Mouse (Mus musculus) embryo, embryonic 10 days (tissue): ENCODE results near the gene Cryba2.

Source experiments
- DNase-seq: peaks from one replicate; pipeline ENCODE4 v3.0.0-alpha.2; 2015; ENCODE audit warnings: low spot score

The Cryba2 gene

GRCm38 (mm10) chr1:74893134-74893855 lies at the start of gene Cryba2:
Cryba2 (minus strand) TSS chr1:74893143.
- DNase-seq: peak; percentile 80

DNA sequence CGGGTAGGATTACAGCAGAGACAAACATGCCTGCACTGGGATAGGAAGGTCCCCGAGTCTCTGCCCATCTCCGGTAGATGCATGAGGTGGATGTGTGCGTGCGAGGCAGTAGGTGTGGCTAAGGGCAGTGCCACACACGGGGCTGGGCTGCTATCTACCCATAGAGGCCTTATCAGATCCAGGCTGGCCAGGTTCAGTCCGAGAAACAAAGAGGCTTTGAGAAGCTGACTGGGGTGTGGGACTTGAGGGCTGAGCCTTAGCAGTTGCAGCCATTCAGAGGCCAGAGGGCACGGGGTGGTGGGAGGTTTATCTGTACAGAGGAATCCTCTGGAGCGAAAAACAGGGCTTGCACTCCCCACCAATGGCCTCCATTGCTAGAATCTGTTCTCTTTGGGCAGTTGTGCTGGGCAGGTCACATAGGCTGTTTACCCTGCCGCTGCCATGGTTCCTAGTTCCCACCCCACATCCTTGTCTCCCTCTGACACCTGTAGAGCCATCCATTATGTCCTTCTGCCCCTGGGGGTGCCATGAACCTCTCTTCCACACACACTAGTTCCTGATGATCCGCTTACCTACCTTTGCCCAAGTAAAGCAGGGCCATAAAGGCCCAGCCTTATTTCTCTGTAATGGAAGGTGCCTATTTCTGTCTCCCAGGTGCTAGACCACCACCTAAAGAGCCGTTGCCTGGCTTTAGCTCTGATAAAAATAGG lies 48.9 kb upstream of the Cryba2 start:
- no peak for DNase-seq

GRCm38 (mm10) chr1:74939762-74940161 lies 46.8 kb upstream of the Cryba2 start:
- DNase-seq: peak; percentile 55

GRCm38 (mm10) chr1:74936221-74936830 lies 43.4 kb upstream of the Cryba2 start:
- no peak for DNase-seq

DNA sequence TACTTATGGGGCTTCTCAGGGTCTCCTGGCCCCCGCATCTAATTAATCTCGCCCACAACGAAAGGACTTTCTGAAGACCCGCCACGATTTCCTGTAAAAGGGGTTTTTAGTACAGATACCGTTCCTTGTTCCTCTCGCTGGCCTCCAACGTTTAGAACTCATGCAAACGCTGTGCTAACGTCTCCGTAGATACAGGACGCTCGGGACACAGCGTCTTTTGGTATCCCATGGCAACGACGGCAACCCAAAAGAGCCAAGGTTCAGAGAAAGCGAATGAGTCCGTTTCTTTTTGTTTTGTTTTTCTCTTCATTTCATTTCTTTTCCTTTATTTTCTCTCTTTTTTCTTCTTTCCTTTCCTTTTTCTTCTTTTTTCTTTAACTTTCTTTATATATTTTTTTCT lies 42.5 kb upstream of the Cryba2 start, which contains the start of gene Cfap65:
Gene Cfap65 (minus strand): TSS at position 198 of the 400 bp plus-strand sequence.
- peak; percentile 83 for DNase-seq

- no peak for DNase-seq
Measured at GRCm38 (mm10) chr1:74927621-74928296, 34.8 kb upstream of the Cryba2 start.

- DNase-seq: peak; percentile 63
Measured at GRCm38 (mm10) chr1:74926721-74927120, 33.8 kb upstream of the Cryba2 start.

- peak; percentile 9 for DNase-seq
Measured at GRCm38 (mm10) chr1:74924464-74924863, 31.5 kb upstream of the Cryba2 start.

GRCm38 (mm10) chr1:74915706-74916105 lies 22.8 kb upstream of the Cryba2 start:
- peak; percentile 46 for DNase-seq

- DNase-seq: no peak
Measured at GRCm38 (mm10) chr1:74902191-74902590, 9.2 kb upstream of the Cryba2 start.

GRCm38 (mm10) chr1:74901686-74902085 lies 8.7 kb upstream of the Cryba2 start:
- DNase-seq: peak; percentile 66

- peak; percentile 31 for DNase-seq
Measured at GRCm38 (mm10) chr1:74900341-74901285, 7.7 kb upstream of the Cryba2 start.

DNA sequence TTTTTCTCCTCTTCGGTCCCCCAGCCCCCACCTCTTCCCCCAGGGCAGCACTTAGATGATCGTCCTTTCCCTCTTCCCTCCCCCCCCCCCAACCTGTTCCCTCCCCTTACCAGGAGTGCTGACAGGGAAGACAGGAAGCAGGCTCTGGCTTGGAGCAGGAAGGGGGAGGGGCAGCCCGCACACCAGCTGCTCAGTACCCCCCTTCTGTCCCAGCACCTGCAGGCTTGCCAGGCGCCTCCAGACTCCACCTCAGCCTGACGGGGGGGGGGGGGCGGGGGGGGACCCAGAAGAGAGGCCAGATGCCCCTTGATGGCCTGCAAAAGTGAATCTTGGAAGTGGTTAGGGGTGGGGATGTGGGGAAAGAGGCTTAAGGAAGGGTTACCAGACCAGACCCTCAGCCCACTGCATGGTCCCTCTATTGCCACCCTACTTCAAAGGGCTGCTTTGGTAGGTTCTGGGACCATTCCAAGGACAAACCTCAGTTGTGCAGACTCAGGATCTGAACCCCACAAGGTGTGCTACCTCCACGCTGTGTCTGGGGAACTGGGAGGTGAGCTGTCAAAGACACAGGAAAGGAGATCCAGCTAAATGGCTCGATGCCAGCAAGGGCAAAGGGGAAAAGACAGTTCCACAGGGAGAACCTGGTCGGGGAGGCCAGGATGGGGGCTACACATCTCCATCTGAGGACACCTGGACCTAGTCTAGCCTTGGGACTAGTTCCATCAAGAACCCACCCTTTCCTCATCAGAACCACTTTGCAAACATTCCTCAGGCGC lies 5.9 kb upstream of the Cryba2 start:
- DNase-seq: no peak

- no peak for DNase-seq
Measured at GRCm38 (mm10) chr1:74897976-74898375, 5.0 kb upstream of the Cryba2 start.

DNA sequence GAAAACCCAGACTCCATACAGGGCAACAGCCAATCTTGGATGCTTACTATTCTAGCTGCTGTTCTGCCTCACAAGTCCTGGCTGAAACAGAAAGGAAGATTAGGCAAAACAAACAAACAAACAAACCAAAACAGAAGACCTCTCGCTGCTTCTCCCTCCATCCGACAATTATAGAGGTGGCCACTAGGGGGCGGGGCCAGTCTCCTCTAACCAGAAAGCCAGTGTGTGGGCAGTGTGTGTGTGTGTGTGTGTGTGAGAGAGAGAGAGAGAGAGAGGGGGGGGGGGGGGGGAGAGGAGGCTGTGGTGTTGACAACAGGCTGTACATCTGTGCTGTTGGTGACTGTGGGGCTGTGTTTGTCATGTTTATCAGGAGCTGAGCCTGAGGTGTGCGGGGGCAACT lies 2.0 kb upstream of the Cryba2 start:
- DNase-seq: peak; percentile 56

DNA sequence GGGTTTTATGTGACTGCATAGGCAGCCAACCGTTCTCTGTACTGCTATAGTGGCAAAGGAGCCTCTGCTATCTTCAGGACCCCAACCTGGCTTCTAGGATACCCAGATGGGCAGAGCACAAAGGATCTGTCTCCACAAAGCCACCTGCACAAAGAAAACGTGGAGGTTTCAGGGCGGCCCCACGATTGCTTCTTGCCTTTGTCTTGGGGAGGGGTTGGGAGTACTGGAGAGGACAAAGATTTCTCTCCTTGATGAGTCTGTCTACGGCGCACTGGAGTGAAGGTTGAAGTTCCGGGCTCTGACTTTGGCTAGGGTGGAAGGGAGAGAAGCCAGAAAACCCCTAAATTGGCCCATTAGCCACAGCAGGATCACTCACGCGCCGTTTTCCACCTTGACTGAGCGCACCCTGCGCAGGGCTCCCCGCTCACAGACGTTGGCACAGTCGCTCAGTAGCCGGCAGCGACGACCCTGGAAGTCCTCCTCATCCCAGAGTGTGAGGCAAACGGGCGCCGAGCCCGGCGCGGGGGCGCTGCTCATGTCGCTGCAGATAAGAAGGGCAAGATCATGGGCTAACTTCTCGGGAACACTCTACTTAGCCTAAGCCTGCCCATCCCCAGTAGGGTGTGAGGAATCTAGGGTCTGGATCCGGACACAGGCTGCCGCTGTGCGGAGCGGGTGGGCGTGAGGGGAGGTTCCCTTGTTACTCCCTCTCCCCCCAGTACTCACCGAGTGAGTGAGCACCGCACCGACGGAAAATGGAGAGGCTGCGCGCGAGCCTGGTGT lies 401 bp downstream of the Cryba2 start:
- DNase-seq: no peak

DNA sequence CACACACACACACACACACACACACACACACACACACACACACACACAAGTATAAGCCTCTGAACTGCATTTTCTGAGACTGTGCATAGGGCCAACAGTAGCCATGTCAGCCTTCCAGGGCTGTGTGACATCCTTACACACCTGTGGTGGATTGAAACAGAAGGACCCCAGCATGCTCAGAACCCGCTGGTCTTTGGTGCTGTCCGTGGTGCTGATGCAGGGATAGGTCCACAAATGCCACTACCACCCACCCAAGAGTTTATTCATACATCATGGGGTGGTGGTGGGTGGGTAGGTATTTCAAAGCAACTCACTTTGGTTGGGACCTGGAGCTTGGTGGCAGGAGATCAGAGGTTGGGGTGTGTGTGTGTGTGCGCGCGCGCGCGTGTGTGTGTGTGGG lies 1.4 kb downstream of the Cryba2 start:
- DNase-seq: peak; percentile 85

GRCm38 (mm10) chr1:74885369-74886042 lies 7.4 kb downstream of the Cryba2 start, which contains the start of gene Fev:
Fev (minus strand) TSS chr1:74885419.
- peak; percentile 36 for DNase-seq
